Mouse (Mus musculus) myocyte (in vitro differentiated cells): ENCODE results near the gene Tef. TPM values are rescaled to one million over a fixed set of nuclear protein-coding genes. Genes with fewer than 3 reads are reported as not detected.

ENCODE experiments used
- H3K27me3 ChIP-seq: one replicate; pipeline ENCODE4 v1.6.1; 2011; ENCODE audit not compliant: control insufficient read depth, insufficient read depth, insufficient read length
- H3K36me3 ChIP-seq: one replicate; pipeline ENCODE4 v1.6.1; 2011; ENCODE audit not compliant: control insufficient read depth, insufficient read depth
- H3K4me2 ChIP-seq: one replicate; pipeline ENCODE4 v1.6.1; 2011; ENCODE audit warnings: low read depth, control low read depth
- H3K4me3 ChIP-seq: one replicate; pipeline ENCODE4 v1.5.1; 2011; ENCODE audit warnings: mild to moderate bottlenecking, control low read depth, moderate library complexity
- H3K79me2 ChIP-seq: one replicate; pipeline ENCODE4 v1.6.1; 2011; ENCODE audit not compliant: control insufficient read depth, insufficient read depth
- H3ac ChIP-seq: one replicate; pipeline ENCODE4 v1.6.1; 2011; ENCODE audit not compliant: control insufficient read depth, insufficient read length
- CEBPB ChIP-seq: IDR thresholded peaks from 2 replicates; pipeline ENCODE4 v1.6.1; 2011; ENCODE audit warnings: mild to moderate bottlenecking, moderate library complexity; ENCODE audit not compliant: poor library complexity, insufficient read depth, severe bottlenecking
- E2F4 ChIP-seq: IDR thresholded peaks from one replicate; pipeline ENCODE4 v1.6.1; 2011; ENCODE audit warnings: mild to moderate bottlenecking, control low read depth, moderate library complexity; ENCODE audit not compliant: insufficient read depth
- MAX ChIP-seq: IDR thresholded peaks from one replicate; pipeline ENCODE4 v1.6.1; 2011; ENCODE audit warnings: low read depth, mild to moderate bottlenecking, control low read depth
- MYOD1 ChIP-seq, 3 experiments: IDR thresholded peaks; one replicate each; pipeline ENCODE4 v1.6.1; 2011; ENCODE audit warnings: control low read depth in 2 of 3, low read depth in 2 of 3, mild to moderate bottlenecking in 2 of 3, moderate library complexity in 1 of 3; ENCODE audit not compliant: insufficient read length in 2 of 3, control insufficient read depth in 1 of 3
- MYOG ChIP-seq, 3 experiments: IDR thresholded peaks; one replicate each; pipeline ENCODE4 v1.6.1; 2011; ENCODE audit warnings: control low read depth in 2 of 3, low read depth in 2 of 3, mild to moderate bottlenecking in 2 of 3; ENCODE audit not compliant: insufficient read length in 2 of 3, control insufficient read depth in 1 of 3, insufficient read depth in 1 of 3
- POLR2A ChIP-seq: IDR thresholded peaks from one replicate; pipeline ENCODE4 v1.6.1; 2011; ENCODE audit warnings: low read depth, mild to moderate bottlenecking, control low read depth, moderate library complexity; ENCODE audit not compliant: insufficient read length
- POLR2AphosphoS2 ChIP-seq: IDR thresholded peaks from one replicate; pipeline ENCODE4 v1.6.1; 2011; ENCODE audit warnings: low read depth, control low read depth; ENCODE audit not compliant: insufficient read length
- REST ChIP-seq: IDR thresholded peaks from one replicate; pipeline ENCODE4 v1.6.1; 2011; ENCODE audit warnings: mild to moderate bottlenecking, control low read depth, moderate library complexity; ENCODE audit not compliant: insufficient read depth, insufficient read length
- SRF ChIP-seq: IDR thresholded peaks from one replicate; pipeline ENCODE4 v1.6.1; 2011; ENCODE audit warnings: low read depth; ENCODE audit not compliant: control insufficient read depth, insufficient read length
- TCF12 ChIP-seq: IDR thresholded peaks from one replicate; pipeline ENCODE4 v1.6.1; 2011; ENCODE audit warnings: mild to moderate bottlenecking, control low read depth; ENCODE audit not compliant: poor library complexity, insufficient read depth, severe bottlenecking
- TCF3 ChIP-seq: IDR thresholded peaks from one replicate; pipeline ENCODE4 v1.6.1; 2011; ENCODE audit warnings: low read depth, control low read depth; ENCODE audit not compliant: insufficient read length
- USF1 ChIP-seq: IDR thresholded peaks from one replicate; pipeline ENCODE4 v1.6.1; 2011; ENCODE audit warnings: low read depth, mild to moderate bottlenecking, control low read depth, moderate library complexity
- polyA plus RNA-seq: library from polyadenylated mRNA; unstranded; fragments of >200 nt; fragmentation: generic; extraction: Trizol; gene quantifications from one replicate; pipeline ENCODE4 v1.2.1, GENCODE M21; 2012; ENCODE audit warnings: missing spikeins

The Tef gene
- polyA plus RNA-seq, 1 experiment, result 58.4 TPM

GRCm38 (mm10) chr15:81806621-81807404 lies 4.6 kb downstream of the Tef start:
- Histone ChIP-seq H3K36me3 (no peaks in the 10 kb centered on the region), H3K79me2 (peaks cover under 1% of the 10 kb centered on the region), H3K4me2 (no peak overlapping the region), H3K4me3 (no peak overlapping the region), H3K27me3 (no peaks in the 10 kb centered on the region), H3ac (no peak overlapping the region)
- TF ChIP-seq USF1, result no peak
- no peak for TF ChIP-seq MAX
- TF ChIP-seq POLR2AphosphoS2, result no peak
- no peak for TF ChIP-seq TCF12
- no peak for TF ChIP-seq MYOG (IDR thresholded peaks at IDR 0.05; ENCODE audit: control insufficient read depth in 1 of 3, insufficient read depth in 1 of 3, insufficient read length in 2 of 3, low read depth in 2 of 3)
- no peak for TF ChIP-seq MYOD1 (IDR thresholded peaks at IDR 0.05; ENCODE audit: control insufficient read depth in 1 of 3, insufficient read length in 2 of 3, low read depth in 2 of 3)
- no peak for TF ChIP-seq TCF3
- no peak for TF ChIP-seq CEBPB
- no peak for TF ChIP-seq E2F4
- TF ChIP-seq SRF, result no peak

- Histone ChIP-seq H3K79me2 (peaks cover 19% of the 10 kb centered on the region), H3K36me3 (no peaks in the 10 kb centered on the region), H3K4me2 (no peak overlapping the region), H3ac (no peak overlapping the region), H3K27me3 (no peaks in the 10 kb centered on the region), H3K4me3 (no peak overlapping the region)
- TF ChIP-seq E2F4 (no peak), MYOG (IDR thresholded peaks at IDR 0.05; ENCODE audit: control insufficient read depth in 1 of 3, insufficient read depth in 1 of 3, insufficient read length in 2 of 3, low read depth in 2 of 3) (peak in 2 of 3 experiments; percentile 6 to 67), TCF12 (no peak), MAX (no peak), POLR2AphosphoS2 (no peak), SRF (no peak), TCF3 (no peak), POLR2A (no peak), MYOD1 (IDR thresholded peaks at IDR 0.05; ENCODE audit: control insufficient read depth in 1 of 3, insufficient read length in 2 of 3, low read depth in 2 of 3) (peak in 2 of 3 experiments; percentile 29 to 52), USF1 (no peak), CEBPB (no peak), REST (no peak)
These were observed 6.6 kb downstream of the Tef start for GRCm38 (mm10) chr15:81808799-81809198.

DNA sequence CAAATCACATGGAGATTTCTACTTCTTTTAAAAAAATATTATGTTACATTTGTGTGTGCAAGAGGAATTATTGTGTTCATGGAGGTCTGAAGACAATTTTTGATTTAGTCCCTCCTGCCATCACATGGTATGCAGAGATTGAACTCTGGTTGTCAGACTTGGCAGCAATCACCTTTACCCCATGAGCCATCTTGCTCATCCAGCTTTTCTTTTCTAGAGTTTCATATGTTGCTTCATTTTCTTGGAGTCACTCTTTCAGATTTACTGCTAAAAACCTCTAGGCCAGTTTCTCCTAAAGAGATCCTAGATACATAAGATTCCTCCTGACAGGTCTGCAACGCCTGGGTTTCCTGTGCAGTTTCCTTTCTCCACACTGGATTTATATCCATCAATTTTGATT lies 7.3 kb downstream of the Tef start:
- Histone ChIP-seq H3K79me2 (peaks cover 26% of the 10 kb centered on the region), H3ac (no peak overlapping the region), H3K27me3 (no peaks in the 10 kb centered on the region), H3K36me3 (no peaks in the 10 kb centered on the region), H3K4me2 (peak overlapping the region; percentile 98), H3K4me3 (peak overlapping the region; percentile 44)
- TF ChIP-seq MYOD1 (IDR thresholded peaks at IDR 0.05; ENCODE audit: control insufficient read depth in 1 of 3, insufficient read length in 2 of 3, low read depth in 2 of 3) (no peak), MYOG (IDR thresholded peaks at IDR 0.05; ENCODE audit: control insufficient read depth in 1 of 3, insufficient read depth in 1 of 3, insufficient read length in 2 of 3, low read depth in 2 of 3) (no peak), USF1 (no peak), MAX (no peak), POLR2AphosphoS2 (no peak), SRF (no peak), POLR2A (no peak), REST (no peak), E2F4 (no peak), TCF12 (no peak), CEBPB (no peak), TCF3 (no peak)

DNA sequence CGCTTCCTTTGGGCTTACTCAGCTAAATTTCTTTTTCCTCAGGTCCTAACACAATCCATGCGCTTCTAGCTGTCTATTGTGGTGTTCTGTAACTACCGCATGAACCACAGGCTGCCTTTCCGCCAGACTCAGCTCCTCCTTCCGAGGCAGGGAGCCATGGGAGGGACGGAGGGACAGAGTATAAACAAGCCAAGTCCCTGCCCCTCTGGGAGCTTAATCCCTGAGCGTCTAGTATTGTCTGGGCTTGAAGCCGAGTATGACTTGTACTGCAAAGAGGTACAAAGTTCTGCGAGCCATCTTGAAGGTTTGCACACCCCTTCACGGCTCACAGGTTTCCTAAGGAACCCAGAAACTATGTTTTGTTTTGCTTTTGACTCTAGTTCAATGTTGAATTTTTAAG lies 7.9 kb downstream of the Tef start:
- Histone ChIP-seq H3K4me3 (peak overlapping the region; percentile 44), H3K4me2 (peak overlapping the region; percentile 98), H3K27me3 (no peaks in the 10 kb centered on the region), H3K36me3 (peaks cover 2% of the 10 kb centered on the region), H3K79me2 (peaks cover 26% of the 10 kb centered on the region), H3ac (peak overlapping the region; percentile 32)
- TF ChIP-seq REST (no peak), MYOG (IDR thresholded peaks at IDR 0.05; ENCODE audit: control insufficient read depth in 1 of 3, insufficient read depth in 1 of 3, insufficient read length in 2 of 3, low read depth in 2 of 3) (no peak), CEBPB (no peak), E2F4 (no peak), MAX (peak; percentile 88), USF1 (no peak), SRF (no peak), POLR2A (no peak), POLR2AphosphoS2 (peak; percentile 16), TCF12 (no peak), TCF3 (no peak), MYOD1 (IDR thresholded peaks at IDR 0.05; ENCODE audit: control insufficient read depth in 1 of 3, insufficient read length in 2 of 3, low read depth in 2 of 3) (no peak)
